Mouse (Mus musculus) layer of hippocampus, adult 9-11 months (tissue): ENCODE data around the gene Ppp2r2d.

Experiments
- DNase-seq: peaks from one replicate; pipeline ENCODE4 v3.0.0; 2022

Ppp2r2d gene

DNA sequence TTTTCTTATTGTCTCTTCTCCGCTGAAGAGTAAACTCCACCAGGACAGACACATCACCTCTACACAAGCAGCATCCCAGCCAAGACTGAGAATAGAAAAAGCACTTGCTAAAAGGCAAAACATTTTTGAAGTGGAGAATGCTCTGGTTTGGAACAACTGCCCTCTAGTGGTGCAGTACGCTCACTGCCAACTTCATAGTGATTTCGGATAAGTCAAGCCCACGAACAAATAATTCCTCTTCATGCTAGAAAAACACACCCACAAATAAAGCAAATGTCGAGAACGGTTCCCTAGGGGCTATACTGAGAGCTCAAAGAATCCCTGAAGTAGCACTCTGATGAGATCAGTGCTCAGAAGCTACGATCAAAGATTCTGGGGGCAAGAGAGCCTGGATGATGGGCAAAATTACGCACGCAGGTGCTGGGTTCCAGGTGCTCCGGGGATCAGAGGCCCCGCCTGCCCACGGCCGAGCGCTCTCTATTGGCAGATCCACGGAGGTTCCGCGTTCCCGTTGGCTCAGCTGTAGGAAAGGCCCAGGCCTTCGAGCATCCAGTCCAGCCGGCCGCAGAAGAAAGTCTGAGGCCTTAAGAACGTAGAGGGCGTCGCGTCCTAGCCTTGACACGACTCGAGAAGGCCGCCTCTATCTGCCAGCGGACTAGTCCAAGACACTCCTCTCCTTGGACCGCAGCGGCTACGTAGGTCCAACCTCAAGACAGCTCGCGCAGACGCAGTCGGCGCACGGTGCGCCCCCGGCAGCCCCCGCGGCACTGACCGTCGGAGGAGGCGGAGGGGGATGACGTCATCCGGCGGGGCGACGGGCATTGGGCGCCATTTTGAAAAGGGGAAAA is at the start of gene Ppp2r2d, which contains the start of gene Mapk1ip1:
Gene Ppp2r2d, plus strand, starts transcription at position 536 of the 848 bp plus-strand sequence.
Gene Mapk1ip1, minus strand, starts transcription at position 730 of the 848 bp plus-strand sequence.
- DNase-seq = peak; percentile 96

DNA sequence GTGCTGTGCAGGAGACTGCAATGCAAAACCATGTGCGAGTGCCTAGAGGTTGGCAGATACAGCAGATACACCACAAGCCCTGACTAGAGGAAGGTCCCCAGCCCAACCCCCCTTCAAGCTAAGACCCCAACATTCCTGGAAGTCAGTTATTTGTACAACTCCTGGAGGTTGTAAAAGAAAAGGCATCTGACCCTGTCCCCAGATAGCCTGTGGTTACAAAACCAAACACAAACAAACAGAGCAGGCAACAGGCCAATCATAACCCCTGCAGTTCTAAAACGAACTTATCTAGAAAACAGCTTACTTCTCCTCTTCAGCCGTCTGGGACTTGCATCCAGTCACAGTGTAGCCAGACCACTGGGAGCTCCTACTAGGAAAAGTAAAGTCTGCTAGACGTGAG is 42.5 kb upstream of the Ppp2r2d start:
- DNase-seq = no peak

GRCm38 (mm10) chr7:138807146-138807545 is 38.7 kb upstream of the Ppp2r2d start:
- DNase-seq = no peak

DNA sequence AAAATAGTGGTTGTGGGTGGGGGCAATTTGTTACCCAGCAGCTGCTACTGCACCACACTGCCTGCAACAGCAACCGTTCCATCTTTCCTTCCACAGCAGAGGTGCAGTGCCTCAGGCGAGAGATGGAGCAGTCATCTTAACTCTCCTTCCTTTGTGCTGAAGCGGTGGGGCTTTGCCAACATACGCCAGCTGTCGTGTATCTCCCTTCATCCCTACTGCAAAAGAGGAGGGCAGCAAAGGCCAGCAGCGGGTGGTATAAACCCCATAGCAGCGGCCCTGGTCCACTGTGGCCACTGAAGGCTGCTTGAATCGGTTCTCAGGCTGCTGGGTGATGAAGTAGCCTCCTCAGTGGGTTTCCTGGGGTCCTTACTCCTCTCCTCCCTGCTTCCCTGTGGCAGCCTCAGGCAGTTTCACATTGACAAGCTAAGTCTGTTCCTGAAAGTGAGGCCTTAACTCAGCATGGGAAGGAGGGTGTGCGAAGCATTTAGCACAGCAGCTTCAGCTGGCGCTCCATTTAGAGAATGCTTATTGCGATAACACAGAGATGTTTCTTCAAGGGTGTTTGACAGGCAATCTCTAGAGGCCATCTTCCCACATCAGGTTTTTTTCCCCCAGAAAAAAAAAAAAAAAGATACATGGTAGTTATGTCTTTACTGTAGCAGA is 32.5 kb upstream of the Ppp2r2d start:
- DNase-seq = no peak

GRCm38 (mm10) chr7:138818314-138818713 is 27.6 kb upstream of the Ppp2r2d start:
- DNase-seq = no peak

GRCm38 (mm10) chr7:138824423-138824822 is 21.5 kb upstream of the Ppp2r2d start:
- no peak for DNase-seq

DNA sequence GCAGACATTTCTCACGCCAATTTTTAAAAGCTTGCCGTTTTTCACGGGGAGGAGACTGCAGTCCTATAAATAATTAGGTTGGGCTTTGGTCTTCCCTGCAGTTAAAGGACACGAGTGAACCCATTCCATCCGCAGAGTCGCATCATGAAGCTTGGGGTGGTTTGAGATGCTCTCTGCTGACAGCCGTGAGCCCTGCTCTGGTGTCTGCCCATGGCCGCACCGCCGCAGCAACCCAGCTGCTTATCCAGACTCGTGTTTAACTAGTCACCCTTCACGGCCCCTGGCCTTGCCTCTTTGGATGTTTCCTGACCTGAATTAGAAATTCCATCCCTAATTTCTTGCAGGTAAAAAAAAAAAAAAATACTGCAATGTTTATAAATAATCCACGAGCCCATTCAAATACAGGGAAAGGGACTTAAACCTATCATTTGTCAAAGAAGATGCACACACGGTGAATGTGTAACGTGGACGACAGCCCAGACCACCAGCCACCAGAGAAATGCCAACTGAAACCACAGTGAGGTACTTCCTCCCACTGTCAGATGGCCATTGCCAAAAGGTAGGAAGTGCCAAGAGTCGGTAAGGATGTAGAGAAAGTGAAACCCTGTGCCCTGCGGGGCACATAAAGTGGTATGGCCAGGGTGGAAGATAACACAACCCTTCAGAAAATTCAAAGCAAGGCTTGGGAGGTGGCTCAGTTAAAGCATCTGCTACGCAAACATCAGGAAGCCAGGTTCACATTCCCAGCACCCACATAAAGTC is 20.7 kb upstream of the Ppp2r2d start:
- no peak for DNase-seq

DNA sequence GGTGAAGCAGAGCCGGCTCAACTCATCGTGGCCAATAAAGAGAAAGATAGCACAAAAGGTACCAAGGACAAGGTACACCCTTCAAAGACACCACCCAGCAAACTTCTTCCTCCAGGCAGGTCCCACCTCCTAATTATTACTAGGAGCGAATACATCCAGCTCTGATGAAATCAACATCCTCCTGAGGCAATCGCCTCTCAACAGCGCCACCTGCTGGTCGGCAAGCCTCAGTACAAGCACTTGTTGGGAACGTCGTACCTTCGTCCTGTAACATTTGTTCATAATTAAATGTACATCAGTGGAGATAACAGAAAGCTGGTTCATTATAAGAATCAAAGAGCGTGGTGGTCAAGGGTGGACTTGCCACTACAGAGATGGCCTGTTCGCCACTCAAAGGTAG is 18.1 kb upstream of the Ppp2r2d start:
- DNase-seq = no peak

GRCm38 (mm10) chr7:138835028-138835427 is 10.9 kb upstream of the Ppp2r2d start:
- DNase-seq = no peak

DNA sequence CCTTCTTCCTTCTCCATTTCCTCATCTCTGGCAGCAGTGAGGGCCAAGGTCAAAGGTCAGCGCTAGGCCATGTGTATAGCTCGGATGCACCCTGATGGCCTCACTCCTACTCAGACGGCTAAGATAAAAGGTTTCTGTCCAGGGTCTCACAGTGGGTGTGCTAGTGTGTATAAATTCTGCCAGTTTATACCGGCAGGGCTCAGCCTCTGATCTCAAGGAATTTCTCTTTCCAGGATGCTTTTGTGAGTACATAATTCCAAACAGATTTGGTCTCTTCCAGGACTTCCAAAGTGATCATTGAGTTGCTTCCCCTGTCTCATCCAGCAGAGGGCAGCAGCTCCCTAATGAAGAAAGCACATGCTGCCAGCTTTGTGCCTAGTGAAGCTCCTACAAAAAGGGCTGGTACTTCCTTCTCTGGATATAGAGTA is 5.3 kb upstream of the Ppp2r2d start:
- DNase-seq = peak; percentile 80

- DNase-seq = no peak
Observed at GRCm38 (mm10) chr7:138841436-138842151, 4.3 kb upstream of the Ppp2r2d start.

- DNase-seq = no peak
Observed at GRCm38 (mm10) chr7:138843421-138843820, 2.5 kb upstream of the Ppp2r2d start.

- DNase-seq = no peak
Observed at GRCm38 (mm10) chr7:138845111-138845510, 768 bp upstream of the Ppp2r2d start.

DNA sequence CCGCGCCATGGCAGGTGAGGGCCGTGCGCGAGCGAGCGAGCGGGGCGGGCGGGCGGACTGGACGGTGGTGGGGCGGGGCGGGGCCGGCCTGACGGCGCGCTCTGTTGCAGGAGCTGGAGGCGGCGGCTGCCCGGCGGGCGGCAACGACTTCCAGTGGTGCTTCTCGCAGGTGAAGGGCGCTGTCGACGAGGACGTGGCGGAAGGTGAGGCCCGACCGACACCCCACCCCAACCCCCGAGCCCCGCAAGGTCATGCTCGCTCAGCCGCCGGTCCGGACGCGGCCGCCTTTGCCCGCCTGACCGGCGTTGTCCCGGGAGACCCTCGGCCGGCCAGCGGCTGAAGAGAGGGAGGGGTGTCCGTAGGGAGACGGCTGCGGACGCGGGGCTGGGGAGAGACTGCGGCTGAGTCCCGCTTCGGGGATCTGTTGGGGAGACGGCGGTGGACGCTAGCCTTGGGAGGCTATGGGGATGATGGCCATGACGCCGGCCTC is 668 bp downstream of the Ppp2r2d start:
- no peak for DNase-seq

DNA sequence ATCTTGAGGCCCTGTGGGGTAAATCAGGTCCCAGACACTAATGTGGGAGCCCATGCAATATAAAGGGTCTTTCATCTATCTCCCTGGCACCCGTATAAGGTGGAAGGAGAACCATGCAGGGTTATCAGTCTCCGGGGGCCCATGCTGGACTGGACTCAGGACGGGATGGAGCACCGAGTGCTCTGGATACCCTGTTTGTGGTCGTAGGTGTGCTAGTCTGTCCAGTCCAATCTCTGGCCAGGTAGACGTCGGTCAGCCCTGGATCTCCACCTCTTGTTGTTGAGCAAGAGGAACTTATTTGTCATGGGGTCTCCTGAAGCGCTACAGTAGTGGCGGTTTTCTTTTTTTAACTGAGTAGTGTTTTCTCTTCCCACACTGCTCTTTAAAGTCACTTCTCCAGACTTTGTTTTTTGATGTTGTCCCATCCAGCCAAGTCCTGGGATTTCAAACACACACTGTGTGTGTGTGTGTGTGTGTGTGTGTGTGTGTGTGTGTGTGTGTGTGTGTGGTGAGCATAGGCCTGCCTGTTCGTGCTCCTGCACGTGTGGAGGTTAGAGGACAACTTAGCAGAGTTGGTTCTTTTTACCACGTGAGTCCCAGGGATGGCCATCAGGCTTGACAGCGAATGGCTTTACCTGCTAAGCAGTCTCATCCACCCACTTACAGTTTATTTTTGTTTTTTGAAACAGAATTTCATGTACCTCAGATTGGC is 1.6 kb downstream of the Ppp2r2d start:
- DNase-seq = no peak

DNA sequence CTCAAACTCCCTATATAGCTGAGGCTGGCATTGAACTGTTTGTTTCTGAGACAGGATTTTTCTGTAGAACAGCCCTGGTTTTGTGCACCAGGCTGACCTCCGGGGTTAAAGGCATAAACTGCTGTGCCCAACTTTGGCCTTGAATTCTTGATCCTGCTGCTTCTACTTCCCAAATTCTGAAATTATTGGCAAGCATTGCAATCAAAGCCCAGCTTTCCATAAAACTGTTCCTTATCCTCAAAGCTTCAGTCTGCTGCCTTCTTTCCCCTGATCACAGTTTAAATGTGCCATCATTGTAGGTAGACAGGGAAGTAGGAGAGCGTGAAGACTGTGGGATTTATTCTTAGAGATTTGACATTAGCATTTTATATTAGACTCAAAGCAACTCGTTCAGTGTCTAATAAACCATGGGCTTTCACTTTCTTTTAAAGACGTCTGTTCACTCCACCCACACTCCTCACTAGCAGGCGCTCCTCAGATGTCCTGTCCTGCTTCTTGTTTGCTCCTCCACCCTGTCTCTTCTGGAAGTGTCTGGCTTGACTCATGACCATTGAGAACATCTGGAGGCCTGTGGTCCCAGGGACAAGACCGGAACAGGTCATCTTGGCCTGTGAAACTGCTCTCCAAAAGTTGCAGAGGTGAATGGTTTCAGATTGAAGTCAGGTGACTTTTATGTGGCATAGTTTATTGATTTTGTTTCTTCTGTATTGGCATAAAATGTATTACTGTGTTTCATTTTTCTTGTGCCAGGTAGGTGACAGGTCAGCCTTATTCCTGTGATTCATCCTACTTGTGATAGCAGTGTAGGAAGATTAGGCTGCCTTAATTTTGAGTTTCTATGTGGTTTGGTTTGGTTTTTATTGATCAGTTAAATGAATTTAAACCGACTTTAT is 2.4 kb downstream of the Ppp2r2d start:
- DNase-seq = no peak

DNA sequence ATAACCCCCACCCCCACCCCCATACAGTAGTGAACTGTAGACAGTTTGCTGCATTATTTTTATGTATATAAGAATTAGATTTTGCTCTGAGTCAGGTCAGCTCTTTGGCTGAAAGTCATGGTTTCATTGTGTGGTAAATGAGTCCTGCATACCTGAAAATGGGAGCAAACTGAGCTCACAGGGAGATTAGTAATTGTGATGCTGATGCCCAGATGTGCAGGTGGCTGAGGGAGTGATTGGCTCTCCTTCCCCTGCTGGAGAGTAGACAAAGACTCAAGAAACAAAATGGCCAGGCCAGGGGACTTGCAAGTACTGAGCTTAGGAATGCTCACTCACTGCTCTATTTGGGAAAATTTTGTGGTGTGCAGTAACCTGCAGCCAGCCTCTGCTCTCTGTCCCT is 4.2 kb downstream of the Ppp2r2d start:
- no peak for DNase-seq

GRCm38 (mm10) chr7:138853417-138854031 is 7.6 kb downstream of the Ppp2r2d start:
- no peak for DNase-seq

DNA sequence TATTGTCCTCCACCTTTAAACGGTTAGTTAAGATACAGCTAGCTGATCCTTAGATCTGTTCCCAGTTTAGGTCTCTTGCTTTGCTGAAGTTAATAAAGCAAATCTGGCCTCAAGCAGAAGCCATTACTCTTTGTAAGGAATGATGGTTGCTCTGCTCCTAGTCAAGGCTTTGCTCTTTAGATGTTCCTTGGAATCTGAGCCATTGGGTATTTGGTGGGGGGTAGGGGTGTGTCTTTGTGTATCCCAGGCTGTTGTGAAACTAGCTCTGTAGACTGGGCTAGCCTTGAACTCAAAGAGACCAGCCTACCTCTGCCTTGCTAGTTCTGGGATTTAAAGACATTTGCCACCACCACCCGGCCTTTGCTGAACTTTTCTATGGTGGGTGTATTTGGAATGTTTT is 8.3 kb downstream of the Ppp2r2d start:
- DNase-seq = no peak

DNA sequence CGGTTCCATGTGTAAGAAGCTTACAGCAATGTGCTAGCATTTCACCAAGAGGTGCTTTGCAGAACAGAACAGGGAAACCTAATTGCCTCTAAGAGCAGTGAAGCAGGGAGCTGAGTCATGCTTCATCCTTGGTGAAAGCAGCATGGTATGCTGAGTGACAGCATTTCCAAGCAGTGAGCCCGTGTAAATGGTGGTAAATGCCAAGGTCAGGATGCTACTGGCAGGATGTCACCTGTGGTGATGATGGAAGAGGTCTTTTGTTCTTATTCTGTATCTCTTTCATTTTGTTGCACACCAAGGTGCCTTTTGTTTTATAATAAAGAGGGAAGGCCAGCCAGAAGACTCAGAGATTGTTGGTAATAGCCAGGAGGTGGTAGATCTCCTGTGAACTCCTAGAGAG is 10.8 kb downstream of the Ppp2r2d start:
- DNase-seq = no peak
